21 mouse cellular contexts compared by ENCODE assay signal in genomic region chr2:64582258-64582657, GRCm38 (mm10).
DNase-seq lines count a peak whose midpoint lies in the region; TF ChIP-seq lines count a peak whose summit lies in the region.
"Had no signal": no experiment of that assay in that cellular context is flagged by ENCODE, and none has a peak within 500 bp of the region (broad histone marks: within the 10 kb centered on the region; RNA-seq: fewer than 3 reads in every experiment).

No protein-coding gene starts in this region.

- H3K4me3 ChIP-seq in embryonic fibroblast, embryonic 13.5 days (ENCODE audit: insufficient read depth, low read length), result no peak overlapping the region
- no peak overlapping the region for H3K4me3 ChIP-seq in myocyte
- H3K4me3 ChIP-seq: embryonic facial prominence, embryonic 13.5 days; embryonic facial prominence, embryonic 15.5 days; forebrain, embryonic 10.5 days; forebrain, embryonic 12.5 days had no signal

- no peaks in the 10 kb centered on the region for H3K27me3 ChIP-seq in myocyte (ENCODE audit: control insufficient read depth, insufficient read depth, insufficient read length)
- H3K27me3 ChIP-seq: CH12.LX; embryonic facial prominence, embryonic 13.5 days; embryonic facial prominence, embryonic 15.5 days; forebrain, embryonic 12.5 days; Patski had no signal

- TF ChIP-seq POLR2A in embryonic fibroblast, embryonic 13.5 days (IDR thresholded peaks at IDR 0.05; ENCODE audit: low read depth, low read length), result no peak
- TF ChIP-seq POLR2A in myocyte (IDR thresholded peaks at IDR 0.05; ENCODE audit: insufficient read length, low read depth), result no peak

- H3K4me1 ChIP-seq in embryonic fibroblast, embryonic 13.5 days (ENCODE audit: control insufficient read depth, insufficient read depth, low read length), result no peaks in the 10 kb centered on the region
- H3K4me1 ChIP-seq: embryonic facial prominence, embryonic 13.5 days; embryonic facial prominence, embryonic 15.5 days; forebrain, embryonic 10.5 days; forebrain, embryonic 12.5 days had no signal

- H3ac ChIP-seq in myocyte (ENCODE audit: control insufficient read depth, insufficient read length), result no peak overlapping the region

- DNase-seq in MN1 (ENCODE audit: low spot score), result peak; percentile 67
- no peak for DNase-seq in adrenal gland, postnatal 4 days (ENCODE audit: low spot score in 2 of 2)
- DNase-seq in right cerebral cortex, postnatal 36 days (ENCODE audit: low spot score in 2 of 2), result no peak
- DNase-seq in embryo, embryonic 11 days, result no peak
- DNase-seq: adrenal gland, adult 8-10 months; adrenal gland, postnatal 14 days; adrenal gland, postnatal 36 days; cerebellum, adult 11-12 months; cerebellum, adult 2 months; cerebellum, adult 9-10 months; cerebellum, postnatal 10 days; cerebellum, postnatal 25 days had no signal

- H3K4me2 ChIP-seq in myocyte (ENCODE audit: low read depth), result peak overlapping the region; percentile 34
- H3K4me2 ChIP-seq: embryonic facial prominence, embryonic 13.5 days; embryonic facial prominence, embryonic 15.5 days; forebrain, embryonic 12.5 days had no signal

- H3K27ac ChIP-seq in embryonic fibroblast, embryonic 13.5 days (ENCODE audit: insufficient read depth, low read length), result peak overlapping the region; percentile 78
- H3K27ac ChIP-seq: embryonic facial prominence, embryonic 13.5 days; embryonic facial prominence, embryonic 15.5 days; forebrain, embryonic 10.5 days; forebrain, embryonic 12.5 days had no signal

- H3K79me2 ChIP-seq in myocyte (ENCODE audit: control insufficient read depth, insufficient read depth), result no peaks in the 10 kb centered on the region

- H3K36me3 ChIP-seq in myocyte (ENCODE audit: control insufficient read depth, insufficient read depth), result no peaks in the 10 kb centered on the region
- H3K36me3 ChIP-seq: embryonic facial prominence, embryonic 13.5 days; embryonic facial prominence, embryonic 15.5 days; forebrain, embryonic 10.5 days; forebrain, embryonic 12.5 days; G1E had no signal

- TF ChIP-seq CTCF in embryonic fibroblast, embryonic 13.5 days (IDR thresholded peaks at IDR 0.05; ENCODE audit: borderline replicate concordance, insufficient read depth, low read length), result no peak

TF ChIP-seq in myocyte, 11 proteins besides CTCF, POLR2A, EP300 and RAD21:
- TF ChIP-seq MAX (IDR thresholded peaks at IDR 0.05; ENCODE audit: low read depth) (no peak), E2F4 (IDR thresholded peaks at IDR 0.05; ENCODE audit: insufficient read depth) (no peak), REST (IDR thresholded peaks at IDR 0.05; ENCODE audit: insufficient read depth, insufficient read length) (no peak), MYOG (IDR thresholded peaks at IDR 0.05; ENCODE audit: control insufficient read depth in 1 of 3, insufficient read depth in 1 of 3, insufficient read length in 2 of 3, low read depth in 2 of 3) (no peak), SRF (IDR thresholded peaks at IDR 0.05; ENCODE audit: control insufficient read depth, insufficient read length, low read depth) (no peak), CEBPB (IDR thresholded peaks at IDR 0.05; ENCODE audit: insufficient read depth, poor library complexity, severe bottlenecking) (no peak), TCF12 (IDR thresholded peaks at IDR 0.05; ENCODE audit: insufficient read depth, poor library complexity, severe bottlenecking) (no peak), TCF3 (IDR thresholded peaks at IDR 0.05; ENCODE audit: insufficient read length, low read depth) (no peak), USF1 (IDR thresholded peaks at IDR 0.05; ENCODE audit: low read depth) (no peak), POLR2AphosphoS2 (IDR thresholded peaks at IDR 0.05; ENCODE audit: insufficient read length, low read depth) (no peak), MYOD1 (IDR thresholded peaks at IDR 0.05; ENCODE audit: control insufficient read depth in 1 of 3, insufficient read length in 2 of 3, low read depth in 2 of 3) (no peak)
